Mouse (Mus musculus) retina, postnatal 7 days (tissue): ENCODE results near the gene H2-T24.
A peak's percentile ranks its signal among the peaks of the same experiment; 100 is the strongest.
"Not testable (repeated sequence)": the region's sequence is repeated elsewhere in the genome, so short reads cannot be mapped to it uniquely, and the experiment has no call there.

ENCODE experiments used
- DNase-seq: peaks from one replicate; pipeline ENCODE4 v3.0.0-alpha.2; 2012; ENCODE audit warnings: low read depth, low spot score

H2-T24 gene

DNA sequence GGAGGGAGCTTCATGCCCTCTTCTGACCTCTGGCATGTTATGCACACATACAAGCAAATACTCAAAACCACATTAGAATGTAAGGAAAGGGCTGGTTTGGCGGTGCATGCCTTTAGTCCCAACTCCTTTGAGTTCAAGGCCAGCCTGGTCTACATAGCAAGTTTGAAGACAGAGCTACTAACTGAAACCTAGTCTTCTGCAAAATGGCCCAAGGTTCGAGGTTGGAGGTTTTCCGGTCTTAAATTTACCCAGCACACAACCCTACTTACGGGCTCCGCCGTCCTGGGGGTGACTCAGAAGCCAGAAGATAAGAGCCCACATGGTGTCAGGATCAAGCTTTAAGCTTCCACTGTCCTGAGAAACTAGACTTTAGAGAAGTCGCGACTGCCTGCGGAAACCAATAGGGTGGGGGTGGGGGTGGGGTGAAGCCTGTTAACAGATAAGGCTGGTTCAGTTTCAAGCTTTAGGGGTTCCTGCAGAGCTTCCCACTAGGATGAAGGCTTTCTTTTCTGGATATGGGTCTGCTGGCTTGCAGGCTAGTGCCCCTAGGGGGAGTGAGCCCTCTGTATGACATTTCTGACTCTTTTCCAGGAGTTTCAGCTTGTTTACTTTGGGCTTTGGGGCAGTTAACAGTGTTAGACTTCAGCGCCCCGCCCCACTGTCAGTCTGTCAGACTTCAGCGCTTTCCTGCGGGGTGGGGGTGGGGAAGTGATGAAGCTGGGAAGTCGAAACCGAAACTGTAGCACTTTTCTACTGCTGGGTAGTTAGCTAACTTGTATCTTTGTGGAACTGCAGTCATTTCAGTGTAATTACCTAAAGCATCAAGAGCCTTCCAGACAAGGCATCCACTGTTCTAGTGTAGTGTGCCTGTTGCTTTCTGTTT lies at the start of gene H2-T24:
Gene H2-T24 (minus strand): TSS at position 370 of the 883 bp plus-strand sequence.
- no peak for DNase-seq

DNA sequence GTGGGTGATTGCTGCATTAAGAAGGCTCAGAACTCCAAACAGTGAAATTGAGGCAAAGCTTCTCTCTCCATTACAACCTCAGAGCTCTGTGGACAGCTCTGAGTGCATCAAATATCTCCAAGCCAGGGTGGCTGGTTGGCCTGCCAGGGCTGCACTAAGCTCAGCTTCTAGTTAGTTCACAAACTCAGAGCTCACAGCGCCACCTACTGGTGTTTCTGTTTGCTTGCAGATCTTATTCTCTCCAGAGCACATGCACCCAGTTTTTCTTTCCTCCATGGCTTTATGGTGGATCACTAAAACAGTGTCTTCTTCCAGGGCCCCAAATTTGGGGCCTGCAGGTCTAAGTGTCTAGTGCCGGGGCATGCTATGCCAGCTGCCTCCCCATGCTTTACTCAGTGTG lies 40.5 kb upstream of the H2-T24 start:
- DNase-seq = peak; percentile 59

DNA sequence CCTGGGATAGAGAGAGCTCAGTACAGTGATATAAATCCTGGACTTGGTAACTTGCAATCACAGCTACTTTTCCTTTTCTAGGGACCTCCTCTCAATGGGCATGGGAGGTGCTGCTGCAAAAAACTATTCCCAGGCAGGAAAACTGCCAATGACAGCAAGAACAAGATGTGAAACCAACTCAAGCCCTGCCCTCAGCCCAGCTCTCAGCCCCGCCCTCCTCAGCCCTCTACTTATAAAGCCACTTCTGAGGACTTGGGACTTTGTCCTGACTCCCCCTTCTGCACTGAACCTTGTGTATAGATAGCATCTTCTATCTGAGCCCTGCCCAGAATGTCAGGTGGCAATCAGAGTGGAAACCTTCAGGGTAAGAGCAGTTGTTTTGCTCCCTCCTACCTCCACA lies 38.0 kb upstream of the H2-T24 start, which contains the start of gene Gm11127:
Gene Gm11127 (minus strand): TSS at position 10 of the 400 bp plus-strand sequence.
- not testable (repeated sequence) for DNase-seq

DNA sequence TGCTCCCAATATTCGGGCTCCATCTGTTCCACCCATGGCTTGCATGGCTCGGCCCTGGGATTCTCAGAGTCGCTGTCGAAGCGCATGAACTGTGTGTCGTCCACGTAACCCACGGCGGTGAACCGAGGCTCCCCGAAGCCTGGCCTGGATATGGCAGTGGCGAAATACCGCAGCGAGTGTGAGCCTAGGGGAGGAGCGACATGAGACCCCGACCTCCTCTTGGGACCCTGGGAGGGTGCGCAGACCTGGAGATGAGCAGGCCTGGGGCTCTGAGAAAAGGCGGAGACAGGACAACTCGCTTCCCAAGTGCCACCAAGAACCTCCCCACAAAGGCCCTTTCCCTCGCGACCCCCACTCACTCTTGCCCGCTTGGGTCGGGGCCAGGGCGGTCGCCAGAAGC lies 37.6 kb upstream of the H2-T24 start:
- not testable (repeated sequence) for DNase-seq

DNA sequence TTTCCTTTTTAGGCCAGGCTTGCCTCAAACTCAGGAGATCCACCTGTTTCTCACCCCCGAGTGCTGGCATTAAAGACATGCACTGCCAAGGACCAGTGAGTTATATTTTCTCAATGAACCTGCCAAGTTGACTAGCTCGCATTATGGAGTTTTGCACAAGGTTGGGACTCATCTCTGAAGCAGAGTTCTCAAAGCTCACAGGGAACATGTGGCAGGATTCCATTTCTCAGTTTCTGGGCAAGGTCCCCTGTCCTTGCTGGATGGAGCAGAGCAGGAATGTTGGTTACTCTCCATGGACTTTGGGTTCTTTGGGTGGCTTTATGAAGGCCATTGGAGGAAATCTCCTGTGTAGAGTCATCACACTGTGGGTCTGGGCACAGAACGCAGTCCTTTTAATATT lies 22.9 kb upstream of the H2-T24 start:
- no peak for DNase-seq

- peak; percentile 16 for DNase-seq
Observed at GRCm38 (mm10) chr17:36042610-36043169, 22.3 kb upstream of the H2-T24 start, which contains the start of the genes H2-T22 and Gm6034. Gene H2-T22 (minus strand): TSS chr17:36042747. Gene Gm6034 (plus strand): TSS chr17:36042961.

GRCm38 (mm10) chr17:36042055-36042454 lies 21.7 kb upstream of the H2-T24 start:
- DNase-seq = not testable (repeated sequence)

GRCm38 (mm10) chr17:36040604-36041003 lies 20.2 kb upstream of the H2-T24 start:
- not testable (repeated sequence) for DNase-seq

DNA sequence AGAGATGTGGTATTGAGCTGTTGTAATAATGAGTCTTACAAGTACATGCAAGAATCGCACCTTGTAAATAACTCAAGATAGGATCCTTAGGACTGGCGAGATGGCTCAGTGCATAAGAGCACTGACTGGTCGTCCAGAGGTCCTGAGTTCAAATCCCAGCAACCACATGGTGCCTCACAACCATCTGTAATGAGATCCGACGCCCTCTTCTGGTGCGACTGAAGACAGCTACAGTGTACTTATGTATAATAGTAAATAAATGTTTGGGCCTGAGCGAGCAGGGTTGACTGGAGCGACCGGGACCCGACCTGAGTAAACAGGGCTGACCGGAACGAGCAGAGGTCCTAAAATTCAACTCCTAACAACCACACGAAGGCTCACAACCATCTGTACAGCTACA lies 15.8 kb upstream of the H2-T24 start:
- not testable (repeated sequence) for DNase-seq

GRCm38 (mm10) chr17:36035010-36035638 lies 14.8 kb upstream of the H2-T24 start:
- DNase-seq = not testable (repeated sequence)

- DNase-seq = not testable (repeated sequence)
Observed at GRCm38 (mm10) chr17:36034524-36034923, 14.2 kb upstream of the H2-T24 start.

- not testable (repeated sequence) for DNase-seq
Observed at GRCm38 (mm10) chr17:36032351-36032875, 12.1 kb upstream of the H2-T24 start, which contains the start of gene H2-T23. Gene H2-T23 (minus strand): TSS chr17:36032855.

DNA sequence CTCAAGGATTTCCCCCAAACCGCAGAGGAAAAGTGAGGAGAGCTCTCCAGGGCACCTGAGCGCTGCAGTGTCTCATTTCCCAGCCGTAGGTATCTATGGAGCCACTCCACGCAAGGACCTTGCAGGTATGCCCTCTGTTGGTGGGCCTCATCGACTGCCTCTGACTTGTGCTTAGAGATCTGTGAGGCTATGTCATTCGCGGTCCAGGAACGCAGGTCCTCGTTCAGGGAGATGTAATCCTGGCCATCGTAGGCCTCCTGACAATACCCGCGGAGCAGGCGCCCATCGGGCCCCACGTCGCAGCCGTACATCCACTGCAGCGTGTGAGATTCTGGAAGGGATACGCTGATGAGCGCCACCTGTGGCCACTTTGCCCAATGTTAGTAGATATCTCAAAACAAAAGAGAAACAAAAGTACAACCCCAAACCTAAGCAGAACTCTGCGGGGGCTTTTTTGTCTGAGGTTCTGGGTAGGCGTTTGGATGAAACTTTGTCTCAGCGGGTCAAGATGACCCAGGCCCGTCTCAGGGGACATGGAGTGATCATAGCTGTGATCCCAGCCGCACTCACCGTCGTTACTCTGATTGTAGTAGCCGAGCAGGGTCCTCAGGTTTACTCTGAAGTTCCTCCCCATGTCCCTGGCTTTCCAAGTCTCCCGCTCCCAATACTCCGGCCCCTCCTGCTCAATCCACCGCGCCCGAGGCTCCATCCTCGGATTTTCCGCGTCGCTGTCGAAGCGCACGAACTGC lies 11.4 kb upstream of the H2-T24 start:
- DNase-seq = peak; percentile 14

- DNase-seq = not testable (repeated sequence)
Observed at GRCm38 (mm10) chr17:36030703-36031582, 10.6 kb upstream of the H2-T24 start.

- DNase-seq = not testable (repeated sequence)
Observed at GRCm38 (mm10) chr17:36030046-36030702, 9.8 kb upstream of the H2-T24 start.

DNA sequence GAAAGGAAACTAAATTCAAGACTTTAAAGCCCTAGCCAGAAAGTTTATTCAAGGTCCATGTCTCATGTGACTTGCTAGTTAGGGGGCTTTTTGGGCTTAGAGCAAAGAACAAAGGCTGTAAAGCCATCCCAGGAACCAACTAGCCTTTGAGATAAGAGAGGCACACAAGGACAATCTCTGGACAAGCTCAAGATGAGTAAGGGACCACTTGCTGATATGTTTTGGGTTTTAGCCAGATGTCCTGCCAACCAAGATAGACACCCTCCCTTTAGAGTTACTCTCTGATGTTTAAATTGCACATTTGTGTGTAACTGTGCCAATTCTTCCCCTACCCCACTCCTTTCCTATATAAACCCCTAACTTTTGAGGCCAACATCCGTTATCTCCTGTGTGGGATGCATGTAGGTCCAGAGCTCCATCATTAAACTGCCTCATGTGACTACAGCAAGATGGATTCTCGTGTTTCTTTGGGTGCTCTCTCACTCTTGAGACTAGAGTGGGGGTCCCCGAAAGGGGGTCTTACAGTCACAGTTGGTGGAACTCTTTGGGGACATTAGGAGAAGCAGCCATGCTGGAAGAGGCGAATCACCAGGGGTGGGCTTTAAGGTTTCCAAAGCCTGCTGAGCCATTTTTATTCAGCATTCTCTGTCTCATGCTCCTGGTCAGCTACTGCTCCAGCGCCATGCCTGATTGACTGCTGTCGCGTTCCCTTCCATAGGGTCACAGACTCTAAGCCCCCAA lies 8.7 kb upstream of the H2-T24 start:
- DNase-seq = no peak

- no peak for DNase-seq
Observed at GRCm38 (mm10) chr17:36027663-36028062, 7.3 kb upstream of the H2-T24 start.

- no peak for DNase-seq
Observed at GRCm38 (mm10) chr17:36025901-36026300, 5.5 kb upstream of the H2-T24 start.

DNA sequence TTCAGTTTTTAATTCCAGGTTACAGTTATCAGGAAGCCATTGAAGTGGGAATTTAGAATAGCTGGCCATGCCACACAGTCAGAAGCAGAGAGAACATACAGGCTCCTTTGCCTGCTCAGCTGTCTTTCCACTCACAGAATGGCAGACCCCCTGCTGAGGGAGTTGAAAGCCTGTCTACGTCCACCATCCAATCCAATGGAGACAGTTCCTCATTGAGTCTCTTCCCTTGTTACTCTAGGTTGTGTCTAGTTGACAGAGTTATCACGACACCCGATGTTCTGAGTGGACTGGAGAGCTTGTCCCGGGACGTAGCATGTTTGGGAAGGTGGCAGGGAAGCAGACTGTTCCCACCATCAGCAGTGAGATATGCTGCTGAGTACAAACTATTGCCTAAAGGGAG lies 4.8 kb upstream of the H2-T24 start:
- DNase-seq = no peak
